Mouse (Mus musculus) hindbrain, embryonic 16.5 days (tissue): ENCODE data around the gene Ctc1. TPM values are rescaled to one million over a fixed set of nuclear protein-coding genes. Genes with fewer than 3 reads are reported as not detected.

Source experiments
- ATAC-seq: fragments of 200-750 bp; cut with Nextera tagmentation; 2 replicates; pipeline ENCODE4 v1.8.0; 2017; ENCODE audit warnings: moderate TSS enrichment, moderate library complexity
- H3K27ac ChIP-seq: fragments of 300-500 bp; sonication (generic); 2 replicates; pipeline ENCODE4 v1.5.1; 2014; ENCODE audit warnings: low read depth, mild to moderate bottlenecking, control low read depth, low read length, moderate library complexity
- H3K27me3 ChIP-seq: fragments of 300-500 bp; sonication (generic); replicated peaks from 2 replicates; pipeline ENCODE4 v1.6.1; 2014; ENCODE audit warnings: low read length; ENCODE audit not compliant: control insufficient read depth, insufficient read depth
- H3K36me3 ChIP-seq: fragments of 300-500 bp; sonication (generic); 2 replicates; pipeline ENCODE4 v1.6.1; 2014; ENCODE audit warnings: mild to moderate bottlenecking, low read length, moderate library complexity, mixed read lengths; ENCODE audit not compliant: control insufficient read depth, insufficient read depth
- H3K4me1 ChIP-seq: fragments of 300-500 bp; sonication (generic); 2 replicates; pipeline ENCODE4 v1.6.1; 2014; ENCODE audit warnings: low read depth, low read length; ENCODE audit not compliant: control insufficient read depth, insufficient read depth
- H3K4me2 ChIP-seq: fragments of 300-500 bp; sonication (generic); 2 replicates; pipeline ENCODE4 v1.6.1; 2014; ENCODE audit warnings: mild to moderate bottlenecking, low read length, control low read depth, moderate library complexity
- H3K4me3 ChIP-seq: fragments of 300-500 bp; sonication (generic); 2 replicates; pipeline ENCODE4 v1.5.1; 2014; ENCODE audit warnings: mild to moderate bottlenecking, low read length, control low read depth, moderate library complexity
- H3K9ac ChIP-seq: fragments of 300-500 bp; sonication (generic); 2 replicates; pipeline ENCODE4 v1.6.1; 2014; ENCODE audit warnings: low read depth, mild to moderate bottlenecking, control low read depth, low read length, moderate library complexity
- H3K9me3 ChIP-seq: fragments of 300-500 bp; sonication (generic); 2 replicates; pipeline ENCODE4 v1.6.1; 2014; ENCODE audit warnings: mild to moderate bottlenecking, low read length, moderate library complexity; ENCODE audit not compliant: control insufficient read depth
- WGBS: fragments of 180-500 bp; shearing (Covaris S2); extraction: QIAGEN DNeasy Blood & Tissue Kit; methylation state at CpG from one replicate; pipeline ENCODE4 v1.1.7; 2014; 5-methylcytosine and 5-hydroxymethylcytosine counted together
- polyA plus RNA-seq: library from polyadenylated mRNA; unstranded; fragments of >200 nt; fragmentation: Nextera tagmentation; extraction: Ambion mirVana; gene quantifications from 2 replicates; pipeline ENCODE4 v1.2.1, GENCODE M21; 2015

The Ctc1 gene
- polyA plus RNA-seq, 1 experiment from 2014 or later = 62.9 TPM

- WGBS = 56% methylated on average over 6 of the region's 6 CpGs
- no peaks in the 10 kb centered on the region for H3K9me3 ChIP-seq
- no peaks in the 10 kb centered on the region for H3K36me3 ChIP-seq
- no peak overlapping the region for H3K4me3 ChIP-seq
- H3K4me1 ChIP-seq = peaks cover 34% of the 10 kb centered on the region
- H3K27ac ChIP-seq = no peak overlapping the region
- H3K4me2 ChIP-seq = no peak overlapping the region
- H3K9ac ChIP-seq = no peak overlapping the region
- H3K27me3 ChIP-seq = no peaks in the 10 kb centered on the region
- ATAC-seq = no peak
Measured at GRCm38 (mm10) chr11:69067601-69068000, 51.9 kb downstream of the Ctc1 start.

DNA sequence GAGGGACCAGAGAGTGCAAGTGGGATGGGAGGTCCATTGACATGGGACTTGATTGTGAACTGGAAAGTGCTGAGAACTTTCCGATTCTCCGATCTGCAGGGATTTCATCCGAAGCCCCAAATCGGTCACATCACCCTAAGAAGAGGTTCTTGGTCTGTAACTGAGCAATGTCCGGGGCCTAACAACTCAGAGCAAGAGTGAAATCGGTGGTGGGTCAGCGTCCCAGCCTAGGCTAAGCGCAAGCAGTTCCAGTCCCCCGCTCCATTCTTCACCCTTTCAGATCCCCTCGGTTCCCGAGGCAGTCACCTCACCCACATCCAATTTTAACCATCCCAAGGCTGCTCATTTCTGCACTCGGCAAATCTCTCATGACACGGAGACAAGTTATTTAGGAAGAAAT is 54.4 kb downstream of the Ctc1 start:
- under 1% methylated on average over 13 of the region's 13 CpGs for WGBS
- H3K9ac ChIP-seq = peak overlapping the region; percentile 88
- peak overlapping the region; percentile 93 for H3K27ac ChIP-seq
- H3K4me2 ChIP-seq = peak overlapping the region; percentile 76
- H3K27me3 ChIP-seq = no peaks in the 10 kb centered on the region
- ATAC-seq = no peak; the same call in 1 of the 2 replicates
- H3K4me1 ChIP-seq = peaks cover 33% of the 10 kb centered on the region
- no peaks in the 10 kb centered on the region for H3K36me3 ChIP-seq
- peak overlapping the region; percentile 56 for H3K4me3 ChIP-seq
- no peaks in the 10 kb centered on the region for H3K9me3 ChIP-seq

DNA sequence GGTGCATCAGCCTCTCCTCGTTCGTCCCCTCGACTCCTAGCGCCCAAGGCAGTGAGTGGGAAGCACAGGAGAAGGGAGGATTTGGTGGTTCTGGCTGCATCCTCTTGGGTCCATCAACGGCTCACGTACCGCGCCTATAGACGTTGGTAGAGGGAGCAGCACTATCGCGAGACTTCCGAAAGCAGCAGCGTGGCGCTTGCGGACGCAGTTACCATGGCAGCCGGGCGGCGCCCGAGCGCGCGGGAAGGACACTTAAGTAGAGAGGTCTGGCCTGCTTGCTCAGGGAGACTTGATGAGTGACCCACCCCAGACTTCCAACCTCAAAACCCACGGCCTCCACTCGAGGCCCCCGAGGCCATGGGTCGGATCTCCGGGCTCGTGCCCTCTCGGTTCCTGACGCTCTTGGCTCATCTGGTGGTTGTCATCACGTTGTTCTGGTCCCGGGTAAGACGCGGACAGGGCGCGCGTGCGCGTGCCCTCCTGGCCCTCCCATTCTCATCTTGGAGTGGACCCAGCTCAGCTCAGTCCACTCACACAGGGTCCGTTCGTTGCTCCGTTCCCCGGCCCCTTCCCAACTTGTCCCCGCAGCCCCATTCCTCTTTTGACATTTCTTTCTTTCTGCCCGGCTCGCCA is 55.0 kb downstream of the Ctc1 start, which contains the start of gene Tmem107:
Tmem107 (plus strand) TSS at position 217 of the 633 bp plus-strand sequence.
- ATAC-seq = peak; percentile 90
- Histone ChIP-seq H3K9me3 (no peaks in the 10 kb centered on the region), H3K27ac (peak within 1 kb of the TSS; percentile 93), H3K27me3 (no peaks in the 10 kb centered on the region), H3K4me3 (peak within 1 kb of the TSS; percentile 56), H3K36me3 (no peaks in the 10 kb centered on the region), H3K9ac (peak within 1 kb of the TSS; percentile 88), H3K4me2 (peak within 1 kb of the TSS; percentile 76), H3K4me1 (peaks cover 33% of the 10 kb centered on the region)
- under 1% methylated on average over 47 of the region's 47 CpGs for WGBS

DNA sequence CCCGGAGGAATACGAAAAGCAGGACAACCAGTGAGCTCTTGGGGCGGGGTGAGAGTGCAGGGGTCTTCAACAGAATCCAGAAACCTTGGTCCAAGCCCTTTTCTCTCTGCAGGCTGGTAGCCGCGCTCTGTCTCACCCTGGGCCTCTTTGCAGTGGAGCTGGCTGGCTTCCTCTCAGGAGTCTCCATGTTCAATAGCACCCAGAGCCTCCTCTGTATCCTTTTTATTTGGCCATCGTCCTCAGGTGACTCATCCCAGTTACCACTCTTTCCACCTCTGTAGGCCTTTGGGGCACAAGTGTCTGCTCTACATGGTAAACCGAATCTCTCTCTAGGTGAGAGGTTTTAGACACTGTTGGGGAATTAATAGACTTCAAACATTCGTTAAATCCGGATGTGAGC is 55.6 kb downstream of the Ctc1 start:
- Histone ChIP-seq H3K4me2 (peak overlapping the region; percentile 76), H3K27me3 (no peaks in the 10 kb centered on the region), H3K36me3 (no peaks in the 10 kb centered on the region), H3K4me3 (peak overlapping the region; percentile 56), H3K27ac (peak overlapping the region; percentile 93), H3K4me1 (peaks cover 29% of the 10 kb centered on the region), H3K9ac (peak overlapping the region; percentile 88), H3K9me3 (no peaks in the 10 kb centered on the region)
- no peak for ATAC-seq
- 21% methylated on average over 9 of the region's 9 CpGs for WGBS

DNA sequence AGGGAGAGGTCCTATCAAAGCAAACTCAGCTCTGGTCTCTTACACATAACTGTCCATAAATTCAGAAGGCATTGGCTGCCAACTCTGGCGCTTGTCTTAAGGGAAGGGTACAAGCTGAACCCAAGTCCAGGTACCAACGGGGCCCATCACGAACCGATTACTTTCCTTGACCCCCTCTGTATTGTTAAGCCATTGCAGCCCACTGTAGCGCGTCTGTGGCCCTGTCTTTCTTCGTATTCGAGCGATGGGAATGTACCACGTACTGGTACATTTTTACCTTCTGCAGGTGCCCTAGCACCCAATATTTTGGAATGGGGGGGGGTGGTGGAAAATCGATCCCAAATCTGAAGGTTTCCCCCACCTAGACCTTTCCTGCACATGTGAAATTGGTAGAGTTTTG is 56.5 kb downstream of the Ctc1 start:
- Histone ChIP-seq H3K4me3 (peak overlapping the region; percentile 38), H3K36me3 (no peaks in the 10 kb centered on the region), H3K4me2 (peak overlapping the region; percentile 69), H3K9me3 (no peaks in the 10 kb centered on the region), H3K27me3 (no peaks in the 10 kb centered on the region), H3K27ac (peak overlapping the region; percentile 93), H3K9ac (peak overlapping the region; percentile 62), H3K4me1 (peaks cover 21% of the 10 kb centered on the region)
- ATAC-seq = no peak
- WGBS = 84% methylated on average over 11 of the region's 11 CpGs

- WGBS = 9% methylated on average over 9 of the region's 9 CpGs
- Histone ChIP-seq H3K36me3 (no peaks in the 10 kb centered on the region), H3K4me1 (peaks cover 21% of the 10 kb centered on the region), H3K4me3 (peak overlapping the region; percentile 38), H3K27me3 (no peaks in the 10 kb centered on the region), H3K4me2 (peak overlapping the region; percentile 69), H3K9me3 (no peaks in the 10 kb centered on the region), H3K27ac (peak overlapping the region; percentile 93), H3K9ac (peak overlapping the region; percentile 62)
- ATAC-seq = no peak
Measured at GRCm38 (mm10) chr11:69072666-69073064, 57.0 kb downstream of the Ctc1 start.

- Histone ChIP-seq H3K36me3 (no peaks in the 10 kb centered on the region), H3K9ac (peak overlapping the region; percentile 62)
- WGBS = under 1% methylated on average over 14 of the region's 14 CpGs
Measured at GRCm38 (mm10) chr11:69073065-69073888, 57.6 kb downstream of the Ctc1 start.

DNA sequence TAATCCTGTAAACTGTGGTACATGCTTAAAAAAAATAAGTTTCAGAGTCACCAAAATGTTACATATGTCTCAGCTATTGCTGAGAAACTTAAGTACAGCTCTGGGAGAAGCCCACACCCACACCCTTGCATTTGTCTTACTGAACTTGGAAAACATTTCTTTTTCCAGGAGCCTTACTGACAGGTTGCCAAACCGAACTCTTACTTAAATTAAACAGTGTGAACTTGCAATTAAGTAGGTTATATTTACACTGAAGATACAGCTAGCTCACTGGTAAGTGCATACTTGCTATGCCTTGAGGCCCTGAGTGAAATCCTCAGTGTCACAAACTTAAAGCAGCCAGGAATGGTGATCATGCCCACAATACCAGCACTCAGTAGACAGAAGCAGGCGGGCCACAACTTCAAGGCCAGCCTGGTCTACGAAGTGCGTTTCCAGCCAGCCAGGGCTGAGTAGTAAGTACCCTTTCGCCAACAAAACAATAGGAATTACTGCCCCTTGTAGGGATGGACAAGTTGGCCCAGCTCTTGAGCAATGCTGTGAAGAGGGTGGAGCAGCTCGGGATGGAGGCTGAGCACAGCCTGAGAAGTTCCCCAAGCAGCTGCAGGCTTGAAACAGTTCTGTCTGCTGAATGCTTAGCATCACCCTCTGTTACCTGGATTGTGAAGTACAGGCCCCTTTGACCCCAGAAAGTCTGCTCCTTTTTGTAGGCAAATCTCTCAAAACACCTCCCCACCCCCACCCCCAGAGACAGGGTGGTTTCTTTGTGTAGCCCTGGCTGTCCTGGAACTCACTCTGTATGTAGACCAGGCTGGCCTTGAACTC is 58.5 kb downstream of the Ctc1 start:
- no peak for ATAC-seq
- H3K9me3 ChIP-seq = no peaks in the 10 kb centered on the region
- WGBS = 49% methylated on average over 6 of the region's 6 CpGs
- H3K27ac ChIP-seq = peak overlapping the region; percentile 45
- no peaks in the 10 kb centered on the region for H3K27me3 ChIP-seq
- H3K9ac ChIP-seq = 0 out of 2 replicates have a peak overlapping the region, but pooled peaks have one; percentile 3
- H3K4me1 ChIP-seq = peaks cover 21% of the 10 kb centered on the region
- no peak overlapping the region for H3K4me3 ChIP-seq
- H3K4me2 ChIP-seq = no peak overlapping the region
- H3K36me3 ChIP-seq = no peaks in the 10 kb centered on the region

More at GRCm38 (mm10) chr11:69073065-69073888, 57.6 kb downstream of the Ctc1 start:
- Histone ChIP-seq H3K27me3 (no peaks in the 10 kb centered on the region), H3K9me3 (no peaks in the 10 kb centered on the region), H3K4me1 (peaks cover 21% of the 10 kb centered on the region), H3K27ac (peak overlapping the region; percentile 93), H3K4me3 (peak overlapping the region; percentile 38), H3K4me2 (peak overlapping the region; percentile 69)
- ATAC-seq = peak; percentile 76

DNA sequence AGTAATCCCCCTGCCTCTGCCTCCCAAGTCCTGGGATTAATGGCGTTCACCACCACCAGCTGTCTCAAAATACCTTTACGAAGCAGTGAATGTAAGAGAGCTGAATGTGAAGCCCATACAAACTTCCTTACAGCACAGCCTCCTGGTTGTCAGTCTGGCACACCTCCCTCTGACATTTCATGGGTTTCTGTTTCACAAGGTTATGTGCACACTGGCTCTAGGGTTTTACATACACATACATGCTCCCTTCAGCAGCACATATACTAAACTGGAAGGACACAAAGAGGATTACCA is 59.0 kb downstream of the Ctc1 start:
- Histone ChIP-seq H3K9ac (no peak overlapping the region), H3K4me3 (no peak overlapping the region), H3K27ac (no peak overlapping the region), H3K4me1 (peaks cover 20% of the 10 kb centered on the region), H3K36me3 (no peaks in the 10 kb centered on the region), H3K4me2 (no peak overlapping the region), H3K27me3 (no peaks in the 10 kb centered on the region), H3K9me3 (no peaks in the 10 kb centered on the region)
- WGBS = 59% methylated on average over 2 of the region's 2 CpGs
- ATAC-seq = no peak
